Mouse (Mus musculus) c-Kit-negative CD71-positive TER-119-positive erythroid progenitor cells, embryonic 14.5 days (primary cell): ENCODE measurements around the gene Rnaseh2b.

Experiments used
- DNase-seq: peaks from one replicate; pipeline ENCODE4 v3.0.0-alpha.2; 2013; ENCODE audit warnings: low read depth, low spot score

Rnaseh2b gene

DNA sequence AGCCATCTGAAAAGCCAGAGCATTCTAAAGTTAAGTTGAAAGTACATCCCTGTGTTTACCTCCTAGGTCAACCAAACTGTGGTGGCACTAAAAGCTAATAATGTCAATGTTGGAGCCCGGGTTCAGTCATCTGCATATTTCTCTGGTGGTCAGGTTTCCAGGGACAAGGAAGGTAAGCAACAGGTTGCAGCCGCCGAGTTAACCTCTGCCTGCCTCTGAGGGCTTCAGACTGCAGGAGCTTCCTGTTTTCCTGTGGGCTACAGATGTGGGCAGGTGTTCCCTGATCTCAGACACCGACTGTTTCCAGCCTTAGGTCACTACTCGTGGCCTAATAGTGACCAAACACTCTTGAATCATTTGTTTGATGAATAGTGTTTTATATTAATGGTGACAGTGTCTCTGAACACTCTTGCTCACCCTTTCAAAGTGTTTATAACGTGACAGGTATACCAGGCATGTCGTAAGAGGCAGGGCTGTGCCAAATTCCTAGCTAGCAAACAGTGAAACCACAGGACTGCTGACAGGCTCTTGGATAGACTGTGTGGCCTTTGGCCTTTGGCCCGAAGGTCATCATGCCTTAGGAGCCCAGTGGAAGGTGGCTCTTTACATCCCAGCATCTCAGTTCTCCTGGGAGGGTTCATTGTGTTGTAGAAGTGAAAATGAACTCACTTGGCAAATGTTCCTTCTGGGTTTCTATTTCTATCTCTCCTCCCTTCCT is 69.0 kb downstream of the Rnaseh2b start:
- DNase-seq: no peak

DNA sequence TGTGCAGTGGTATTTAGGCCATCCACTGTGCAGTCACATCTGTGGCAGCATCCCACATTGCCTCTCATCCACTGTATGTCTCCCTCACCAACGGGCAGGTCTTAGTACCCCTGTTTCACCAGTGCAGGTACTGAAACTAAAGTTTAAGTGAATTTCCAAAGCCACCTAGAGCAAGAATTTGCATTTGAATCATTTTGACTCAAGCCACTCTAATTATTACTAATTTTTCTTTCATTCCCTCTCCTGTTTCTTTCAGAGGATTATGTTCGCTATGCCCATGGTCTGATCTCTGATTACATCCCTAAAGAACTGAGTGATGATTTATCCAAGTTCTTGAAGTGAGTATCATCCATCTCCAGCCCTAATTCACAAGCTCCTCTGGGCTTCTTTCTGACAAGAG is 71.4 kb downstream of the Rnaseh2b start:
- no peak for DNase-seq

DNA sequence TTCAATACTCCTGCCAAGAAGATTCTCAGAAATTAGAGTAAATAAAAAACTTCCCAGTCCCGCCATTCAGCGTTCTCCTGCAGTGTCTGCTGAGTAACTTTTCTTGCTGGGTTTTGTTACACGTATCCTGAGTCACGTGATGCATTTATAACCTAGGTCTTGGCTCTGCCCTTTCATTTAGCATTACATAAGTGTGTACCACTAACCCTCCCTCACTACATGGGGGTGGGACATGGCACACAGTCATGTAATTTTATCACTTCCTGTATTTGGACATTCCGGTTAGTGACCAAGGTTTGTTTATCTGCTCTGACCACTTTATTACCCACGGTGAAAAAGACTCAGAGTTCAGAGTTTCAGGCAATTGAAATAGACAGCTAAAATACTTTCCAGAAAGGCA is 78.4 kb downstream of the Rnaseh2b start:
- no peak for DNase-seq

DNA sequence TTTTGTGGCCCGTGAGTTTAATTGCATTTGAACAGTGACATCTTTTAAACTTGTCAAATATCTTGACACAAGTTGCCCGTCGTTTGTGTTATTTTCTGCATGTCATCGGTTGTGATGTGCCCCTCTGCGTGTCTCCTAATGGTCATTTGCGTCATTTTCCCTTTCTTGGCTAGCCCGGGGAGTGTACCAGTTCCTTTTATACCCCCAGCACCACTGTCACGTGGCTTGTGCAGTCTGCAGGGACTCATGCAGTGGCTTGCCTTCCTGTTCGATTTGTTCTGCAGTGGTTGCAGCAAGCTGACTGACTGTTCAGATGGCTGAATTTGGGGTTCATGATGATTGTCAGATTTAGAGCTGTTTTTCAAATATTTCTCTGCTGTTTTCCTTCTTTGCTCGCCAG is 81.6 kb downstream of the Rnaseh2b start:
- no peak for DNase-seq

DNA sequence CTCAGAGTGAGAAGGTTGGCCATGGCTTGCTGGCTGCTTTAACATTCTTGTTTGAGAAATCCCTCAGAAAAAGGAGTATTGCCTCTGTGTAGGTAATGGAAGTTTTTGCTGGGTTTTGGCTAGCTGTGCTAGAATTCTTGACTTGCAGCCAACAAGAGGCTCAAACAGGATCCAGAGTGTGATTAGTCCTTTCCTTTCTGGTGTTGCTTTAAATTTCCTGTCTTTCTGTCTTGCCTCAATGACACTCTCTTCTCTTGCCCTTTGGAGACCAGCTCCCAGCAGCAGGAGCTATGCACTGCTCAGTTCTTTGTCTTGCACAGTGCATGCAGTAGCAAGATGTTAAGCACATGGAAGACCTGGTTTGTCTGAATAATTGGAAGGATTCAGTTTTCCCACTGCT is 83.3 kb downstream of the Rnaseh2b start:
- no peak for DNase-seq

DNA sequence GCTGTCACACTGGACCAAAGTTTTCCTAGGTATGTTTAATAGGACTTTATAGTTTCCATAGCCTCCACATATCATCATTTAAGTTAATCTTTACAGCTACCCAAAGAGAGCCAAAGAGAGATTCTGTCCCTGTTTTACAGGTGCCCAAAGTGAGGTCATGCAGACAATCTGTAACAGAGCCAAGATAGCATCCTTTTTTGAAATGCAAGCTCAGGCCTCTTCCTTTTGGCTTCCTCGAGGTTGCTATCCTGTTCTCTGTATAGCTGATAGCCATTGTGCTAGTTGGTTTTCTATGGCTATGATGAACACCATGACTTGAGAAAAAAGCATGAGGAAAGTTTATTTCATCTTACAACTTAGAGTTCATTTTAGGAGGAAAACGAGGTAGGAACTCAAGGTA is 83.7 kb downstream of the Rnaseh2b start:
- DNase-seq: no peak

DNA sequence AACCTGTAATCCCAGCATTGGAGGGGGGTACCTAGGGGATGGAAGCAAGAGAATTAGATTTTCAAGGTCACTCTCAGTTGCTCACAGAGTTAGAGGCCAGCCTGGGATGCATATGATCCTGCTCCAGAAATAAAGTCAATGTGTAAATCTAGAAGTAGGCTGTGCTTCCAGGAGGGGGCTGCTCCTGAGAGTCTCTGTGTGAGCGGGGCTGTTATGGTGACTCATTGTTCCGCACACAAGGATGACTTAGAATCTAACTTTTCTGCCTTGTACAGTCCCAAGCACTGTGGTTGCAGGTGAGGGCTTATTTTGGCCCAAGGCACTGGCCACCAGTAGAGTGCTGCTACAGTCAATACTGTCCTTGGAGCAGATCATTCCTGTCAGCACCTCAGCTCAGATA is 87.0 kb downstream of the Rnaseh2b start:
- no peak for DNase-seq

DNA sequence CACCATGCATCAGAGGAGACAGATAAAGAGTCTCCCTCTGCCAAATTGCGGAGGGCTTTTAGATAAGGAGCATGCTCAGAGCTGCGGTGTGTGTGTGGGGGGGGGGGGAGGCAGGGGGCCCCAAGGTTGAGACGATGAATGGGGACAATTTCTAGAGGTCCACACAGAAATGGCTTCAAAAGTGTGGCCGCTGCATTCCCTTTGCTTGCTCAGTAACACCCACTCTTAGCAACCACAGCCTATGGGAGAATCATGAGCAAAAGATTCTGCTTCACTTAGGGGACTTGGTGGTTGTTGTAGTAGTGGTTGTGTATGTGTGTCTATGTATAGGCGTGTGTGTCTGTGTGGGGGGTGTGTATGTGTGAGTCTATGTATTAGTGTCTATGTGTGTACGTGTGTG is 88.2 kb downstream of the Rnaseh2b start:
- DNase-seq: no peak

DNA sequence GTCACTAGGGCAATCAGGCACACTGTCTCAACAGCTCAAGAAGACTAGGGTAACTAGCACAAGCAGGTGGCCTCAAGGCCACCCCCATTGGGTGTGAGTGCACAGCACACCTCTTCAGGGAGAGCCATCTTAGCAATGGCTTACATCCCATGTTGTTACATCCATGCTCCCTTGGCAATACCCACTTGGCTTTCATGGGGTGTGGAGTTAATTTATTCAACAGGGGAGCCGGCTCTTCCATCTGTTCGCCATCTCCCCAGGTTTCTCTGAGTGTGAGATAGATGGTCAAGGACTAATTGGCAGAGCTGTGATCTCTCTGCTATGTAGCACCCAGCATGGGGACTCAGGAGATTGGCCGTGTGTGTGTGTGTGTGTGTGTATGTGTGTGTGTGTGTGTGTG is 90.7 kb downstream of the Rnaseh2b start:
- no peak for DNase-seq

DNA sequence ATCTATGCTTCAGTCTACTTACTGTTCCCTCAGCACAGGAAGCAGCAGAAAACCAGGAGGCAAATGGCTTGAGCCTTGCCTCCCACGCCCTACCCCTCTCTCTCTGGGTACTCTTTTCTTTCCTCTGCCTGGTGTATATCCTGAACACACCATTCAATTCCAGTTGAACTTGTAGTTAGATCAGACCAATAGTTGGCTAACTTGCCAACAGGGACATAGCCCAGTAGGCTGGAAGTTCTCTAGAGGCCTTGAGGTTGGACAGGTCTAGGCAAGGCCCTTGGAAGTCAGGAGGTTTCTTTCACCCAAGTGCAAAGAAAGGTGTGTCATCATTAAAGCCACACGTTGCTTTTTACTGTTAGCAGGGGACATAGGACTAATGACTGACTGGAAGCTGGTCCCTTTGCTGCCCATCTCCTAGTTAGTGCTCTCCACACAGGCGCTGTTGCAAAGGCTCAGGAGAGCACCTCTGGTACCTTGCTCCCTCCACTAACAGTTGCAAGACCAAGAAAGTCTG is 91.5 kb downstream of the Rnaseh2b start:
- DNase-seq: no peak

DNA sequence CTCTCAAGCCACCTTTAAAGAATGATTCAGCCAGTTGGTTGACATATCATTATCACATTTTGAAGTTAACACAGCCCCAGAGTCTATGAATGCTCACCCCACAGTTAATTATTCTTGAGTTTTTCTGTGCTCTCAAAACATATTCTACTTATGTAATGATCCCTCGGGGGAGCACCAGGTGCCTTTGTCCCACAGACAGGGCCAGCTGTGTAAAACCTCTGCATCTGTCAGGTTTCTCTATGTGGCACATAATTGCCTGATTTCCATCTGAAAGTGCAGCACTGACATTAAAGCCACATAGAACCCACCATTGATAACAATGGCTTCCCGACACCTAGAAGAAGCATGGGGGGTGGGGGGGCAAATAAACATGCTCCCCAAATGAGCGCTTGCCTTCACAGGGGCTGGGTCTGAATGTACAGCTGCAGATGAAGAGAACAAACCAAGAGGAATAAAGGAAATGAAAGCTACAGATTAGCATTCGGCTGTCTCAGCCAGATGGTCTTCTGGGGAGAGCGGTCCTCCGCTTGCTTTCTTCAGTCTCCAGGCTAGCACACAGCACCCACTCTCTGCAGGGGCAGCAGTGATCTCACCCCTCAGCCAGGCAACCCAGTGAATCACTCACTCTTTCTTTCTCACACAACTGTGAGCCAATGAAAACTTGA is 96.8 kb downstream of the Rnaseh2b start:
- no peak for DNase-seq

DNA sequence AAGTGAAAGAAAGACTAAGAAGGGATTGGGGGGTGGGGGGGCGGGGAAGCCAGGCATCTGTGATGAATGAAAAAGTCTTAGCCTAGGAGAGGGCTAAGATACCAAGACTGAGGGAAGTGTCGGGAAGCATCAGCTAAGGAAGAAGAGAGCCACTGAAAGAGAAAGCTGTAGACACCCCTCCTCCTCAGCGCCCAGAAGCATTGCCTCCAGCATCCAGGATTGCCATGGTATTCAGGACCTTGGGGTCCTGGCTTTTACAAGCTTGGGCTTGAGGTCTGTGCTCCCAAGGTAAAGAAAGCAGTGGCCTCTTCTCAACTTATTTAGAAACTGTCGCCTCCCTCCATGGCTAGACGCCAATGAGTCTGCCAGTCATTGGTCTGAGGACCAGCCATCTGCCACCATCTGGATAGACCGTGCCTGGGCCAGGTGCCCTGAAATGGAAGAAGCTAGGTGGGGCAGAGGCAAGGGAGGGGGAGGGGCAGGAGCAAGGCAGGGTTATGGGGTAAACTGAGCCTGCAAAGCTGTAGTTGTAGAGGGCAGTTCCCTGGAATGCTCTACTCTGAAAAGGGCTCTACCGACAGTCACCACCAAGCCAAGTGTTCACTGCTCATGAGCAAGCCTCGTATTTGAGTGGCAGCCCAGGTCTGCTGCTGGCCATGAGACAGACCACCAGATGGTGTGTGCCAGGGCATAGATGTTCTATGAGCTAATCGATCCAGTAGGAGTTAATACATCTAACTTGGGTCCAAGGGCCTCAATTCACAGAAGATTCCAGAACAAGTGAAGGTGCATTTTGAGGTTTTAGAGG is 97.5 kb downstream of the Rnaseh2b start:
- DNase-seq: no peak

DNA sequence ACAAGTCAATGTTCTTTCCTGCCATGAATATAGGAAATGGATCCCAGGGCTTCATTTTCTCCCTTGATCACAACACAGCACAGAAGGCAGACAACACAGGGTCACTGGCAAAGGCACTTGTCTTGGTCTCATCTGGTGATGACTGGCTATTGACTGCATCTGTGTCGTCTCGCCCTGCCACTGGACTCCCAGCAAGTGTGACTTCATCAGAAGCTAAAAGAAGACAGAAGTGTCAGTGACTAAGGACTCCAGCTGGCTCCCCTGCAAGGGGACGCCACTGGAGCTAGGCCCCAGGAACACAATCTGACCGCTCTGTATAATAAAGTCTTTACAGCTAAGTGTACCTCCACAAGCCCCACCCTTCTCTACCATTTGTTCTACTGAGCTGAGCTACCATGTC is 100.4 kb downstream of the Rnaseh2b start:
- no peak for DNase-seq

DNA sequence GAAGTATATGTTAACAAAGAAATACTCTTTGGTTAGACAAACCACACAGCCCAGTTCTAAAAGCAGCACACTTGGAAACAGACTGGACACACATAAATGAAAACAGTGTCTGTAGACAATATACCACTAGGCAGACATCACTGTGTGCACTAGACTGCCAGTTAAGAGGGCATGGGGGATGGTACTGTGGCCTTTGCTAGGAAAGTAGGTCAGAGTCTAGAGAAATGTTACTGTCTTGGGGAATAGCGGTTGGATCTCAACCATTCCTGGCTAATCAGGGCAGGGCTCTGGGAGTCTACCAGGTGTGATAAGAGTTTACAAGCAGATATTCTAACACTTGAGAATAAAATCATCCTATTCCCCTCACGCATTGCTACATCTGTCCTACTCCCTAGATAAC is 103.0 kb downstream of the Rnaseh2b start:
- no peak for DNase-seq

DNA sequence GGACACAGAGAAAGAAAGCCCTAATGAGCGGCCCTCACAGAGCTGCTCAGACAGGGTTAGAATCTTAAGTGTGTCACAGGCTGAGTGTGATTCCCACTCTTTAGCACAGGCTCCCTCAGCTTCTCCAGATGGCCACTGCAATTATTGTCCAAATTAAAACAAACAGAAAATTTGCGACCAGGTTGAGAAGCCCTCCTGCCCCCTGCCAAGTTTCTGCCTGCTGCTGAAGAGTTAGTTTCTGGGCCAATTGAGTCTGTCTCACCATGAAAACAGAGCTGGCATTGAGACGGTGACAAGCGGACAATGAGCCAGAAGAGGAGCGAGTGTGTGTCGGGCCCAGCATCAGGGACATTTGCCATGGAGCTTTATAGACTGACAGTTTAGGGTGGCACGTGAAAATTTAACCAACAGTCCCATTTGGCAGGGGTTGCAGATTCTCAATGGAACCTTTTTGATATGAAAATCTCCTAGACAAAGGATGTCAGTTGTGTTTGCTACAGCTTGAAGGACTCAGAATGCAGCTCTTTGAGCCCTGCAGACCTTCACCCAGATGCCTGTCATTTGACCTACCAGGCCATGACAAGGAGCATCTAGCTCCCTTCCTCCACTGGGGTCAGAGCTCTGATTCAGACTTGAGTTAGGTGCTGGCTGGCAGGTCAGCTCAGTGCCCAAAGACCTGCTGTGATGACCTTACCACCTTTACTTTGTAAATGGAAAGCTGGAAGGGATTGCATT is 123.8 kb downstream of the Rnaseh2b start:
- DNase-seq: no peak

DNA sequence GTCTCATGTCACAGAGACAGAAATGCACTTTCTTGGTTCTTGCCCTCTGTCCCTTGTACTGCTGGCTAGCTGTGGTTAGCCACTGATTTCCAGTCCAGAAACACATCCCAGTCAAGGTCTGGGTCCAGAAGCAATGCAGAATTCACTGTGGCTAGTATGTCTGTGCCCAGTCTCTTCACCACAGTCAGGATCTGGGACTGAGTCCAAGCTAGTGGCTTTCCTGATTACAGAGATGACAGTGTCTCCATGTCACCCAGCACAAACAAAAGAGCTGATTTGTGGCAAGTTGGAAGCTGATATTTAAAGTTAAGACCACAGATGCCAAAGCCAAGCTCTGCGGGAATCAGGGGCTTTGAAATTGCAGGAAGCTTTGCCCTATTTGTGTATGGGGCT is 124.3 kb downstream of the Rnaseh2b start:
- DNase-seq: no peak

DNA sequence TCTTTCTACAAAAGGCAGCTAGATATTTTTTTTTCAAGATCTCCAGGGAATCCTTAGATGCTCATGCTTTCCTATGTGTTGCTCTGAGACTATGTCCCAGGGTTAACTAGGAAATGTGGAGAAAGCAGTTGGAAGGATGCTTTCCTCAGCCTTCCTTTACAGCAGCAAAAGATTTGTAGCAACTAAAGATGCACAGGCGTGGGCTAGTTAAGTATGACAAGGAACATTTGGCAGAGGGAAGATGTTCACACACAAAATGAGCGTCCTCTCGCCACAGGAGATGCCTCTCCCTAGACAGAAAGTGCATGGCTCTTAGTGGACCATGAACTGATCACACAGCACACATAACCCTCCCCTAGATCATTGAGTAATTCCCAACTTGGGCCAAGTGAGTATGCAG is 125.1 kb downstream of the Rnaseh2b start:
- DNase-seq: no peak

DNA sequence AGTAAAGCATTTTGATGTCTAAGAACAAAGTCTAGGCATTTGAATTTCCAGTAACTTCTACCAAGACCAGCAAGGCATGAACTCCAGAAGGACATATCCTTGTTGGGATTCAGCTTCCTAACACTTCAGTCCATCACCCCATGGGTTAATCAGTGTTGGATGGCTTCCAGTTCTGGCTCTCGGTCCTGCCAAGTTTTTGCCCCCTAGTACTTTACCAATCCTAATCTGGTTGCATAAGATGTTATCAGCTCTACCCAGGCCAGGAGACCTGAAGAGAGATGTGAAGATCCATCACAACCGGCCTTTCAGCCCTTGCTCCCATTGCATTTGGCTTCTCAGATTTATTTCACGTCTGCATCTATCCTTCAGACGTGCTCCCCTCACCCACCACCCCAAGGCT is 129.9 kb downstream of the Rnaseh2b start:
- DNase-seq: no peak
